Mouse (Mus musculus) midbrain, embryonic 16.5 days (tissue): ENCODE results near the gene C1qtnf9. TPM values are rescaled to one million over a fixed set of nuclear protein-coding genes. Genes with fewer than 3 reads are reported as not detected.

Experiments
- ATAC-seq: fragments of 200-750 bp; cut with Nextera tagmentation; 2 replicates; pipeline ENCODE4 v1.8.0; 2017; ENCODE audit warnings: moderate TSS enrichment
- H3K27ac ChIP-seq: fragments of 300-500 bp; sonication (generic); 2 replicates; pipeline ENCODE4 v1.5.1; 2014; ENCODE audit warnings: mild to moderate bottlenecking, low read length, mixed read lengths
- H3K27me3 ChIP-seq: fragments of 300-500 bp; sonication (generic); 2 replicates; pipeline ENCODE4 v1.6.1; 2014; ENCODE audit warnings: low read depth, low read length, mixed read lengths; ENCODE audit not compliant: control insufficient read depth, insufficient read depth
- H3K36me3 ChIP-seq: fragments of 300-500 bp; sonication (generic); 2 replicates; pipeline ENCODE4 v1.6.1; 2014; ENCODE audit warnings: mild to moderate bottlenecking, low read length, moderate library complexity, mixed read lengths; ENCODE audit not compliant: control insufficient read depth, insufficient read depth
- H3K4me1 ChIP-seq: fragments of 300-500 bp; sonication (generic); 2 replicates; pipeline ENCODE4 v1.6.1; 2014; ENCODE audit warnings: mild to moderate bottlenecking, low read length, mixed read lengths; ENCODE audit not compliant: control insufficient read depth, insufficient read depth
- H3K4me2 ChIP-seq: fragments of 300-500 bp; sonication (generic); 2 replicates; pipeline ENCODE4 v1.6.1; 2014; ENCODE audit warnings: mild to moderate bottlenecking, low read length, mixed read lengths
- H3K4me3 ChIP-seq: fragments of 300-500 bp; sonication (generic); 2 replicates; pipeline ENCODE4 v1.5.1; 2014; ENCODE audit warnings: low read depth, mild to moderate bottlenecking, low read length, moderate library complexity, mixed read lengths
- H3K9ac ChIP-seq: fragments of 300-500 bp; sonication (generic); 2 replicates; pipeline ENCODE4 v1.6.1; 2014; ENCODE audit warnings: low read depth, low read length, mixed read lengths
- H3K9me3 ChIP-seq: fragments of 300-500 bp; sonication (generic); replicated peaks from 2 replicates; pipeline ENCODE4 v1.6.1; 2014; ENCODE audit warnings: mild to moderate bottlenecking, low read length, mixed read lengths; ENCODE audit not compliant: control insufficient read depth, poor library complexity, severe bottlenecking
- WGBS: fragments of 180-500 bp; shearing (Covaris S2); extraction: QIAGEN DNeasy Blood & Tissue Kit; methylation state at CpG from one replicate; pipeline ENCODE4 v1.1.7; 2014; 5-methylcytosine and 5-hydroxymethylcytosine counted together
- polyA plus RNA-seq: library from polyadenylated mRNA; unstranded; fragments of >200 nt; fragmentation: Nextera tagmentation; extraction: Ambion mirVana; gene quantifications from 2 replicates; pipeline ENCODE4 v1.2.1, GENCODE M21; 2015

The C1qtnf9 gene
- polyA plus RNA-seq, 1 experiment from 2014 or later = not detected

- Histone ChIP-seq H3K9me3 (no peaks in the 10 kb centered on the region), H3K4me1 (no peaks in the 10 kb centered on the region), H3K9ac (no peak overlapping the region), H3K36me3 (no peaks in the 10 kb centered on the region), H3K27ac (no peak overlapping the region), H3K27me3 (no peaks in the 10 kb centered on the region), H3K4me3 (no peak overlapping the region), H3K4me2 (peak overlapping the region; percentile 59; the same call in 1 of the 2 replicates)
- ATAC-seq = peak; percentile 38; the same call in 1 of the 2 replicates
- 72% methylated on average over 6 of the region's 6 CpGs for WGBS
These were observed 2.7 kb downstream of the C1qtnf9 start for GRCm38 (mm10) chr14:60770594-60770993.

DNA sequence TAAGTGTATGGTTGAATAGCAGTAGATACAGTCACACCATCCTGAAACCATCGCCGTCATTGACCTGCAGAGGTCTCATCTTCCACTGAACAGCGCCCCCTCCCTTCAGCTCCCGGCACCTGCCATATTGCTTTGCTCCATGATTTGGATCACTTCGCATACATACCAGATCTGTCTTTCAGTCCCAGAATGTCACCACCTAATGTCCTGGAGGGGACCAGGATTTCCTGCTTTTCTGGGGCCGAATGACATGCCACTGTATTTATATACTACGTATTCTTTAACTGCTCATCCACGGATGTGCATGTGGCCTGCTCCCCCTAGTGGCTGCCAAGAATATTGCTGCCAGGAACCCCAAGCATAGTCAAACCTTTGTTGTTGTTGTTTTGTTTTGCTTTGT, 3.1 kb downstream of the C1qtnf9 start:
- WGBS = 2% methylated on average over 8 of the region's 8 CpGs
- peak; percentile 77 for ATAC-seq
- Histone ChIP-seq H3K9me3 (no peaks in the 10 kb centered on the region), H3K27ac (no peak overlapping the region; the same call in 1 of the 2 replicates), H3K9ac (peak overlapping the region; percentile 56; the same call in 1 of the 2 replicates), H3K4me2 (peak overlapping the region; percentile 59), H3K4me1 (no peaks in the 10 kb centered on the region), H3K4me3 (peak overlapping the region; percentile 37), H3K36me3 (no peaks in the 10 kb centered on the region), H3K27me3 (no peaks in the 10 kb centered on the region)

- ATAC-seq = no peak
- Histone ChIP-seq H3K27me3 (no peaks in the 10 kb centered on the region), H3K4me1 (no peaks in the 10 kb centered on the region), H3K9me3 (no peaks in the 10 kb centered on the region), H3K27ac (no peak overlapping the region), H3K4me3 (no peak overlapping the region), H3K9ac (no peak overlapping the region), H3K36me3 (no peaks in the 10 kb centered on the region), H3K4me2 (no peak overlapping the region)
- 83% methylated on average over 2 of the region's 2 CpGs for WGBS
These were observed 5.5 kb downstream of the C1qtnf9 start for GRCm38 (mm10) chr14:60773476-60773875.

GRCm38 (mm10) chr14:60776521-60776920, 8.6 kb downstream of the C1qtnf9 start:
- H3K9me3 ChIP-seq = no peaks in the 10 kb centered on the region

DNA sequence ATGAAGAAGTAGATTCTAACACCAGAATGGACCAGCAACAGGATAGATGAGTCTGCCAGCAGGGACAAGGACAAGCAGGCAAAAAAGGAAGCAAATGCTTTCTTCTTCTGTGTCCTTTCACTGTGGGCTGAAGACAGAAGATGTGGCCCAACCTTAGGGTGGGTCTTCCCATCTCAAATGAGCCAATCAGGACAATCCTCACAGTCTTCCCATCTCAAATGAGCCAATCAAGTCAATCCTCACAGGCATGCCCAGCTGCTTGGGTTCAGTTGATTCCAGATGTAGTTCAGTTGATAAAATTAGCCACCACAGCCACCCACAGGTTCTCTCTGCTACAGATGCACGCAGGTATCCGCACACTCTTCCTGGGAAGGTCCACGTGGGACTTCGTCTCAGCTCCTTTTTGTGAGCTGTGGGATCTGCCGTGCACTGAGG, 9.6 kb downstream of the C1qtnf9 start:
- H3K27me3 ChIP-seq = no peaks in the 10 kb centered on the region
- no peak overlapping the region for H3K9ac ChIP-seq
- ATAC-seq = no peak
- H3K4me3 ChIP-seq = no peak overlapping the region
- no peak overlapping the region for H3K4me2 ChIP-seq
- 92% methylated on average over 5 of the region's 5 CpGs for whole genome bisulfite sequencing
- no peaks in the 10 kb centered on the region for H3K4me1 ChIP-seq
- H3K36me3 ChIP-seq = no peaks in the 10 kb centered on the region
- no peak overlapping the region for H3K27ac ChIP-seq
- no peaks in the 10 kb centered on the region for H3K9me3 ChIP-seq

More at GRCm38 (mm10) chr14:60776521-60776920, 8.6 kb downstream of the C1qtnf9 start:
- H3K9ac ChIP-seq = no peak overlapping the region
- no peak overlapping the region for H3K27ac ChIP-seq
- H3K4me1 ChIP-seq = no peaks in the 10 kb centered on the region
- ATAC-seq = no peak
- no peak overlapping the region for H3K4me2 ChIP-seq
- WGBS = 90% methylated on average over 8 of the region's 8 CpGs
- no peak overlapping the region for H3K4me3 ChIP-seq
- no peaks in the 10 kb centered on the region for H3K27me3 ChIP-seq
- no peaks in the 10 kb centered on the region for H3K36me3 ChIP-seq

DNA sequence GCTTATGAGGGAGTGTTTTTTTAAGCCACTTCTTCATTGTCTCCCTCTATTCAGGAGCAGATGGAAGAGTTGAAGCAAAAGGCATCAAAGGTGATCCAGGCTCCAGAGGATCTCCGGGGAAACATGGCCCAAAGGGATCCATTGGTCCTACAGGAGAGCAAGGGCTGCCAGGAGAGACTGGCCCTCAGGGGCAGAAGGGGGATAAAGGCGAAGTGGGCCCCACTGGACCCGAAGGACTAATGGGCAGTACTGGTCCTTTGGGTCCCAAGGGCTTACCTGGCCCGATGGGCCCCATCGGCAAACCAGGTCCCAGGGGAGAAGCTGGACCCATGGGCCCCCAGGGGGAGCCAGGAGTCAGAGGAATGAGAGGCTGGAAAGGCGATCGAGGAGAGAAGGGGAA, 11.3 kb downstream of the C1qtnf9 start:
- Histone ChIP-seq H3K27me3 (no peaks in the 10 kb centered on the region), H3K27ac (no peak overlapping the region), H3K4me2 (no peak overlapping the region), H3K36me3 (no peaks in the 10 kb centered on the region), H3K4me3 (no peak overlapping the region), H3K4me1 (no peaks in the 10 kb centered on the region), H3K9me3 (no peaks in the 10 kb centered on the region), H3K9ac (no peak overlapping the region)
- WGBS = 93% methylated on average over 7 of the region's 7 CpGs
- ATAC-seq = no peak

DNA sequence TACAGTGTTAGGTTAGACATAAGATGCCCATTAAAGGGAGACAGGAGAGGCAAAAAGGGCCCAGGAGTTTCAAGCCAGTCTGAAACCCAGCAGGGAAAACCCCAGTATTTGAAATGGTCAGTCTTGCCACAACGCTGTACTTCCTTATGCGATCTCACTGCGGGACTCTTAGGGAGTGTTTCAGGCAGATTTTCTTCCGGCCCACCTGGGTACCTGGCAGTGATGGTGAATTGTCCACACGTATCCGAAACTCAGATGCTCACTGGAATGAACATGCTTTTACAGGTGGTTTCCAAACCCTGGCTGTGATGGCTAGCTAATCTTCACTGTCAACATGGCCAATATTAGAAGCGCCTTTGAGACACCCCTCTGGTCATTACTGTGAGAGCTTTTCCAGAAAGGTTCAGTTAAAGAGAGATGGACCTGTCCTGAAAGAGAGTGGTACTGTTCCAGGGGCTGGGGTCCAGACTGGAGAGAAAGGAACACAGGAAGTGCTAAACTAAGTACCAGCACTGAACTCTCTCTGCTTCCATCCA, 14.3 kb downstream of the C1qtnf9 start:
- WGBS = 49% methylated on average over 7 of the region's 7 CpGs
- ATAC-seq = no peak
- no peaks in the 10 kb centered on the region for H3K36me3 ChIP-seq

DNA sequence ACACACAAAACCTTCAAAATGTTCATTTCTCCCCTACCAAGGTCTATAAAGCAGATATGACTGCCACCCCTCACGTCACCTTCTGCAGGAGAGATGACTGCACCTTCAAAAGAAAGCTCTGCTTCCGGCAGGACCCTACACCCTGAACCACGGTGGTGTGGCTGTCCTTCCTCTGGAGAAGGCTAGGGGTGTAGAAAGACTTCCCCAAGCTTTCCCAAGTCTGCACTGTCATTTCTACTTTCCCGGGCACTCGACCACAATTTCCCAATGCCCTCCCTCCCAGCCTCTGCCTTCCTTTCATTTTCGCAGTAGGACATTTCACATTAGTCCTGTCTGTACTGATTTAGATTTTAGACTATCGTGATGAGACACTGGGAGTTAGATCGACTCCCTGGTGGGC, 15.3 kb downstream of the C1qtnf9 start:
- H3K9ac ChIP-seq = no peak overlapping the region
- H3K4me2 ChIP-seq = no peak overlapping the region
- H3K36me3 ChIP-seq = 0 out of 2 replicates have a peak, but pooled peaks cover 2% of the 10 kb centered on the region
- no peak overlapping the region for H3K27ac ChIP-seq
- H3K4me1 ChIP-seq = peaks cover 9% of the 10 kb centered on the region
- H3K9me3 ChIP-seq = no peaks in the 10 kb centered on the region
- H3K4me3 ChIP-seq = no peak overlapping the region
- no peaks in the 10 kb centered on the region for H3K27me3 ChIP-seq
- 54% methylated on average over 8 of the region's 8 CpGs for WGBS
- no peak for ATAC-seq

More for the DNA sequence above, 14.3 kb downstream of the C1qtnf9 start:
- Histone ChIP-seq H3K9ac (no peak overlapping the region), H3K27me3 (no peaks in the 10 kb centered on the region), H3K27ac (no peak overlapping the region), H3K4me2 (no peak overlapping the region), H3K4me3 (no peak overlapping the region), H3K4me1 (peaks cover 9% of the 10 kb centered on the region), H3K9me3 (no peaks in the 10 kb centered on the region)

DNA sequence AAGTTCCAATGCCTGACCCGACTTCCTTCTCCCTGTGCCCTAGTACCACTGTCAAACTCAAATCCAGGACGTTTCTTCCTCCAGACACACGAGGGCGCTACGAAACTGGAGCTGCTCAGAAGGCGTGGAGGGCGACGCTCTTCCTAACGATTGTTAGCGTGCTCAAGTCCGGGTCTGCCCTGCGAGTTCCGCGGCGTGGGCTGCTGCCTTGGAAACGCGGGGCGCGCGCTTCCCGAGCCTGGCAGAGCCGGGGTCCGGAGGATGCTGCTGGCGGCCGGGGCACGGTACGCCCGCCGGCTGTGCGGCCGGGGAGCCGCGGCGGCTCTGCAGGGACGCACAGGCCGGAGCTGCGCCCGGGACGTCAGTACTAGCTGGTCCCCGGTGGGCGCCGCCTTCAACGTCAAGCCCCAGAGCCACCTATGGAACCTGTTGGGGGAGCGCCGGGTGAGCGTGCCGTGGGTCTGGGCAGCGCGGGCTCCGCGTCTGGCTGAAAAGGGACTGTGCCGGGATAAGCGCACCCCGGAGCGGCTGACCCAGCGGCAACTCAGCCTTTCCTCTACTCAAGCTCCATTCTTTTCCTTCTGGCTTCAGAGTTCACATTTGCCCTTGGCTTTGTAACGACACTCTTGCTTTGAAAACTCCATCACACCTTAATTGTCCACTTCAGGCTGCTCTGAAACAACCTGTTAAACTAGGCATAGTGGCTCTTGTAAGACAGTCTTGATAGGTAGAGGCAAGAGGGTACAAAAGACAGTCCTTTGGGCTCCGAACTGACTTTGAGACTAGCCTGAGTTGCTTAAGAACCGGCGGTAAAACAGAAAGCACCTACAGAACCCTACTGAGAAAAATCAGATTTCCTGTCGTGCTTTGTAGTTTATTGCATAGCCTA, 16.7 kb downstream of the C1qtnf9 start, which contains the start of gene Mipep:
Gene Mipep (plus strand): TSS at position 147 of the 889 bp plus-strand sequence.
- peak within 1 kb of the TSS; percentile 72 for H3K27ac ChIP-seq
- H3K4me3 ChIP-seq = peak within 1 kb of the TSS; percentile 77
- peak within 1 kb of the TSS; percentile 79 for H3K9ac ChIP-seq
- H3K27me3 ChIP-seq = no peaks in the 10 kb centered on the region
- H3K4me2 ChIP-seq = peak within 1 kb of the TSS; percentile 81
- H3K9me3 ChIP-seq = no peaks in the 10 kb centered on the region
- H3K36me3 ChIP-seq = 0 out of 2 replicates have a peak, but pooled peaks cover 3% of the 10 kb centered on the region
- peaks cover 9% of the 10 kb centered on the region for H3K4me1 ChIP-seq
- under 1% methylated on average over 61 of the region's 61 CpGs for WGBS
- peak; percentile 96 for ATAC-seq
